Comparison of ENCODE assay signal across 20 mouse cellular contexts in genomic region chr11:61234174-61234573, GRCm38 (mm10). TPM values are rescaled to one million over a fixed set of nuclear protein-coding genes. Genes with fewer than 3 reads are reported as not detected.
"Had no signal": no experiment of that assay in that cellular context is flagged by ENCODE, and none has a peak within 500 bp of the region (broad histone marks: within the 10 kb centered on the region; RNA-seq: fewer than 3 reads in every experiment).

No protein-coding gene starts in this region.

- DNase-seq: kidney, adult 2 months; kidney, postnatal 25 days; layer of hippocampus, adult 9-11 months; lung, adult 2 months; lung, postnatal 14 days; lung, postnatal 4 days; midbrain, embryonic 14.5 days; thymus, adult 2 months had no signal

- H3K4me3 ChIP-seq: layer of hippocampus, adult 2 months had no signal

- H3K27ac ChIP-seq: kidney, postnatal 0 days; layer of hippocampus, adult 2 months; stomach, postnatal 0 days had no signal

- ATAC-seq: intestine, postnatal 0 days had no signal

- H3K4me2 ChIP-seq: midbrain, embryonic 11.5 days had no signal

RNA-seq across cellular contexts. Expression of gene Aldh3a1, which starts 26.8 kb away (rescaled TPM):
- total RNA-seq: megakaryocyte progenitor cell, adult 5-6 weeks; megakaryocyte-erythroid progenitor cell, adult 5-6 weeks had no signal
- polyA plus RNA-seq: intestine, embryonic 14.5 days; kidney, embryonic 14.5 days; kidney, postnatal 0 days; midbrain, embryonic 11.5 days; neural tube, embryonic 11.5 days; neural tube, embryonic 14.5 days; stomach, embryonic 14.5 days had no signal
